Comparison of ENCODE assay signal across 8 mouse cellular contexts in genomic region chr10:128378462-128378861, GRCm38 (mm10). TPM values are rescaled to one million over a fixed set of nuclear protein-coding genes. Genes with fewer than 3 reads are reported as not detected.
DNase-seq lines count a peak whose midpoint lies in the region; ATAC-seq and TF ChIP-seq lines count a peak whose summit lies in the region.

No protein-coding gene starts in this region.

- no peak overlapping the region for H3K27ac ChIP-seq in lung, embryonic 16.5 days (ENCODE audit: low read length)
- H3K27ac ChIP-seq in intestine, embryonic 15.5 days = no peak overlapping the region
- H3K27ac ChIP-seq in olfactory bulb, adult 2 months (ENCODE audit: insufficient read depth, low read depth, low read length) = peak overlapping the region; percentile 66; the same call in 1 of the 2 replicates

- no peaks in the 10 kb centered on the region for H3K27me3 ChIP-seq in lung, embryonic 16.5 days (ENCODE audit: control insufficient read depth, insufficient read depth, low read depth, low read length)
- no peaks in the 10 kb centered on the region for H3K27me3 ChIP-seq in intestine, embryonic 15.5 days (replicated peaks)

- no peak for TF ChIP-seq CTCF in olfactory bulb, adult 2 months (IDR thresholded peaks at IDR 0.05; ENCODE audit: insufficient read depth, low read depth, low read length)

- H3K9ac ChIP-seq in lung, embryonic 16.5 days (ENCODE audit: low read length) = peak overlapping the region; percentile 97
- H3K9ac ChIP-seq in intestine, embryonic 15.5 days = peak overlapping the region; percentile 99

- H3K9me3 ChIP-seq in lung, embryonic 16.5 days (ENCODE audit: control insufficient read depth, low read length) = no peaks in the 10 kb centered on the region
- H3K9me3 ChIP-seq in intestine, embryonic 15.5 days = no peaks in the 10 kb centered on the region

- peaks cover 19% of the 10 kb centered on the region for H3K4me1 ChIP-seq in lung, embryonic 16.5 days (replicated peaks; ENCODE audit: control insufficient read depth, insufficient read depth, low read length)
- peaks cover 15% of the 10 kb centered on the region for H3K4me1 ChIP-seq in intestine, embryonic 15.5 days (replicated peaks)
- H3K4me1 ChIP-seq in olfactory bulb, adult 2 months (ENCODE audit: control insufficient read depth, insufficient read depth, low read length) = peaks cover 16% of the 10 kb centered on the region

- peaks cover 43% of the 10 kb centered on the region for H3K36me3 ChIP-seq in lung, embryonic 16.5 days (ENCODE audit: control insufficient read depth, insufficient read depth, low read length)
- peaks cover 34% of the 10 kb centered on the region for H3K36me3 ChIP-seq in intestine, embryonic 15.5 days

- intact Hi-C loops in gastrocnemius, postnatal 36 days (cut with DNase I) = loop anchor here (5.0 kb wide), 1 partner anchor 41 kb away; the partner anchor contains the start of gene Cs

- no peak overlapping the region for H3K4me3 ChIP-seq in lung, embryonic 16.5 days (ENCODE audit: low read length)
- H3K4me3 ChIP-seq in intestine, embryonic 15.5 days (replicated peaks) = no peak overlapping the region
- H3K4me3 ChIP-seq in olfactory bulb, adult 2 months (ENCODE audit: insufficient read depth, low read depth, low read length) = peak overlapping the region; percentile 96

- no peak for ATAC-seq in lung, embryonic 16.5 days (ENCODE audit: low read depth)
- ATAC-seq in intestine, embryonic 15.5 days = no peak

- no peak for TF ChIP-seq POLR2A in olfactory bulb, adult 2 months (IDR thresholded peaks at IDR 0.05; ENCODE audit: insufficient read depth, low read depth, low read length)

- WGBS in lung, embryonic 16.5 days = 55% methylated on average over 3 of the region's 3 CpGs
- WGBS in intestine, embryonic 15.5 days = 72% methylated on average over 3 of the region's 3 CpGs
- 13% methylated on average over 3 of the region's 3 CpGs for WGBS in olfactory bulb, adult 2 months

- peak overlapping the region; percentile 62; the same call in 1 of the 2 replicates for H3K4me2 ChIP-seq in lung, embryonic 16.5 days (ENCODE audit: low read depth, low read length)
- H3K4me2 ChIP-seq in intestine, embryonic 15.5 days (replicated peaks) = peak overlapping the region; percentile 92

- DNase-seq in adrenal gland, adult 2 months = peak; percentile 65
- no peak for DNase-seq in adrenal gland, adult 18-20 months (ENCODE audit: low spot score in 2 of 2)
- no peak for DNase-seq in lung, adult 18-20 months
- no peak for DNase-seq in testis, postnatal 14 days (ENCODE audit: low spot score)
- no peak for DNase-seq in gastrocnemius, postnatal 36 days

RNA-seq across cellular contexts. Expression of gene Ankrd52, which starts 1.5 kb away (rescaled TPM):
- 10 to 100 TPM; 48.3 to 59.3 TPM for total RNA-seq in adrenal gland, adult 2 months (2021)
- polyA plus RNA-seq in adrenal gland, adult 2 months (2012; rRNA removed) = 44.2 and 53.1 TPM in 2 replicates
- total RNA-seq in adrenal gland, adult 18-20 months (2021) = 10 to 100 TPM; 61.7 to 61.8 TPM
- polyA plus RNA-seq in lung, embryonic 16.5 days (2015; fragmentation: Nextera tagmentation; extraction: Ambion mirVana) = 8.4 and 9.6 TPM in 2 replicates
- 10.0 and 11.5 TPM in 2 replicates for polyA plus RNA-seq in intestine, embryonic 15.5 days (2015; fragmentation: Nextera tagmentation; extraction: Ambion mirVana)
- not detected in 2 replicates for polyA plus RNA-seq in olfactory bulb, adult 2 months (2012; ENCODE audit: insufficient read depth, insufficient read length, low replicate concordance, missing spikeins)
- 10 to 100 TPM; 50.5 to 55.7 TPM for total RNA-seq in gastrocnemius, postnatal 36 days (2021)

RNA-seq across cellular contexts. Expression of gene Coq10a, which starts 9.7 kb away (rescaled TPM):
- total RNA-seq in adrenal gland, adult 2 months (2021) = 10 to 100 TPM; 72.2 to 77.1 TPM
- 44.2 and 116 TPM in 2 replicates for polyA plus RNA-seq in adrenal gland, adult 2 months (2012; rRNA removed)
- 10 to 100 TPM; 79.8 to 90.2 TPM for total RNA-seq in adrenal gland, adult 18-20 months (2021)
- polyA plus RNA-seq in lung, embryonic 16.5 days (2015; fragmentation: Nextera tagmentation; extraction: Ambion mirVana) = 3.7 and 4.6 TPM in 2 replicates
- polyA plus RNA-seq in intestine, embryonic 15.5 days (2015; fragmentation: Nextera tagmentation; extraction: Ambion mirVana) = 13.7 TPM in 2 replicates
- not detected in 2 replicates for polyA plus RNA-seq in olfactory bulb, adult 2 months (2012; ENCODE audit: insufficient read depth, insufficient read length, low replicate concordance, missing spikeins)
- total RNA-seq in gastrocnemius, postnatal 36 days (2021) = 100 to 1,000 TPM; 433 to 434 TPM

RNA-seq across cellular contexts. Expression of gene Slc39a5, which starts 22.6 kb away (rescaled TPM):
- not detected for total RNA-seq in adrenal gland, adult 2 months (2021)
- polyA plus RNA-seq in adrenal gland, adult 2 months (2012; rRNA removed) = not detected in 2 replicates
- total RNA-seq in adrenal gland, adult 18-20 months (2021) = under 1 TPM in 1 of 2 experiments, not detected in 1; 0.16 TPM
- polyA plus RNA-seq in lung, embryonic 16.5 days (2015; fragmentation: Nextera tagmentation; extraction: Ambion mirVana) = 0.13 and 1.0 TPM in 2 replicates
- polyA plus RNA-seq in intestine, embryonic 15.5 days (2015; fragmentation: Nextera tagmentation; extraction: Ambion mirVana) = 114 and 141 TPM in 2 replicates
- polyA plus RNA-seq in olfactory bulb, adult 2 months (2012; ENCODE audit: insufficient read depth, insufficient read length, low replicate concordance, missing spikeins) = not detected in 2 replicates
- not detected for total RNA-seq in gastrocnemius, postnatal 36 days (2021)

RNA-seq across cellular contexts. Expression of gene Nabp2, which starts 32.8 kb away (rescaled TPM):
- total RNA-seq in adrenal gland, adult 2 months (2021) = 10 to 100 TPM; 79.3 to 93.8 TPM
- polyA plus RNA-seq in adrenal gland, adult 2 months (2012; rRNA removed) = 21.3 and 22.2 TPM in 2 replicates
- 10 to 100 TPM; 74.3 to 75.2 TPM for total RNA-seq in adrenal gland, adult 18-20 months (2021)
- 67.7 and 74.5 TPM in 2 replicates for polyA plus RNA-seq in lung, embryonic 16.5 days (2015; fragmentation: Nextera tagmentation; extraction: Ambion mirVana)
- 87.9 and 97.1 TPM in 2 replicates for polyA plus RNA-seq in intestine, embryonic 15.5 days (2015; fragmentation: Nextera tagmentation; extraction: Ambion mirVana)
- not detected in 2 replicates for polyA plus RNA-seq in olfactory bulb, adult 2 months (2012; ENCODE audit: insufficient read depth, insufficient read length, low replicate concordance, missing spikeins)
- 10 to 100 TPM; 48.1 to 50.4 TPM for total RNA-seq in gastrocnemius, postnatal 36 days (2021)

RNA-seq across cellular contexts. Expression of gene Rnf41, which starts 33.0 kb away (rescaled TPM):
- 10 to 100 TPM; 39.1 to 41.7 TPM for total RNA-seq in adrenal gland, adult 2 months (2021)
- polyA plus RNA-seq in adrenal gland, adult 2 months (2012; rRNA removed) = 24.4 and 28.4 TPM in 2 replicates
- total RNA-seq in adrenal gland, adult 18-20 months (2021) = 10 to 100 TPM; 40.0 to 42.2 TPM
- polyA plus RNA-seq in lung, embryonic 16.5 days (2015; fragmentation: Nextera tagmentation; extraction: Ambion mirVana) = 41.4 and 42.7 TPM in 2 replicates
- 36.6 and 37.5 TPM in 2 replicates for polyA plus RNA-seq in intestine, embryonic 15.5 days (2015; fragmentation: Nextera tagmentation; extraction: Ambion mirVana)
- 155 TPM in 1 of 2 replicates, not detected in the other for polyA plus RNA-seq in olfactory bulb, adult 2 months (2012; ENCODE audit: insufficient read depth, insufficient read length, low replicate concordance, missing spikeins)
- total RNA-seq in gastrocnemius, postnatal 36 days (2021) = 10 to 100 TPM; 10.4 to 10.5 TPM

Comparison
In these comparisons a context has a peak if more than half of its experiments do, and no peak if none do; other contexts are left out.
1. RNA of gene Slc39a5, which starts 22.6 kb away (polyA plus RNA-seq): 114 to 141 TPM in intestine, embryonic 15.5 days; 0.13 to 1.0 TPM in lung, embryonic 16.5 days, not detected in adrenal gland, adult 2 months and not detected in olfactory bulb, adult 2 months; every median in the first group is over 10 times any median in the second.